Mouse (Mus musculus): ENCODE measurements around the gene Kif16b. TPM values are rescaled to one million over a fixed set of nuclear protein-coding genes. Genes with fewer than 3 reads are reported as not detected.

Gene Kif16b
- total and polyA plus RNA-seq, 3 experiments, result 7.8 to 9.5 (median 8.0) TPM

DNA sequence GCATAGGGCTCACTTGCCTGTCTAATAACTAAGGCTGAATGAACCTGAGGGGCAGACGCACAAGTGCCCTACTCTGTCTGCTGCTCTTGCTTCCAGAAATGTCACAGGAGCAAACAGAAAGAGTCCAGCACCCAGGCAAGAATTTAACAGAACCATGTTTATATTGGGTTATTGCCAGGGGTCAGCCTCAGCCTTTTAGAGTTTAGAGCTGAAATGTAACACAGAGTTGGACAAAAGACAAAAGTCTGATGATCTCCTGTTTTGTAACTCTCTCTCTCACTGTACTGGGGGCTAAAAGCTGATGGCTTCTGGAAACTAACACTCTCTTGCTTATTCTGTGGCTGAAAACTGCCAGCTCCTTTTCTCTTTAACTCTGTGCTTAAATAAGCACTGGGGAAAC lies 63.2 kb downstream of the Kif16b start:
- Histone ChIP-seq H3K9me3 (replicated peaks; ENCODE audit: low read length) (no peaks in the 10 kb centered on the region), H3K79me2 (replicated peaks; ENCODE audit: control insufficient read depth, extremely low read depth, insufficient read depth, poor library complexity, severe bottlenecking) (no peaks in the 10 kb centered on the region), H3K4me3 (replicated peaks in 1 of 3; ENCODE audit: low read depth in 2 of 3, low read length in 2 of 3, poor library complexity in 1 of 3) (no peak overlapping the region), H3K4me2 (ENCODE audit: insufficient read depth, low read depth, poor library complexity, severe bottlenecking) (no peak overlapping the region), H3K9ac (ENCODE audit: insufficient read depth, low read depth) (no peak overlapping the region), H3K27me3 (replicated peaks) (no peaks in the 10 kb centered on the region), H3K27ac (ENCODE audit: insufficient read depth, low read depth) (no peak overlapping the region), H3K36me3 (replicated peaks in 1 of 2; ENCODE audit: control insufficient read depth in 1 of 2, insufficient read depth in 1 of 2, low read length in 1 of 2) (peaks cover 3 to 18% of the 10 kb centered on the region in 2 experiments), H3K4me1 (ENCODE audit: control insufficient read depth in 1 of 2, insufficient read depth in 2 of 2) (no peaks in the 10 kb centered on the region)
- no peak for DNase-seq (ENCODE audit: extremely low read depth)
- dilution Hi-C loops (cut with MboI; ENCODE audit: extremely low pct_ligation_motif_present, extremely low pct_unique_long_range_greater_than_20kb, low sequenced_read_pairs), result no loop called here
- no peak for TF ChIP-seq JUN (IDR thresholded peaks at IDR 0.05; ENCODE audit: insufficient read depth, low read depth, low read length)
- no peak for TF ChIP-seq NELFE (IDR thresholded peaks at IDR 0.05; ENCODE audit: low read depth, low read length)
- in situ Hi-C loops (cut with MboI; ENCODE audit: low pct_ligation_motif_present, low pct_unique_long_range_greater_than_20kb, low sequenced_read_pairs), result no loop called here

DNA sequence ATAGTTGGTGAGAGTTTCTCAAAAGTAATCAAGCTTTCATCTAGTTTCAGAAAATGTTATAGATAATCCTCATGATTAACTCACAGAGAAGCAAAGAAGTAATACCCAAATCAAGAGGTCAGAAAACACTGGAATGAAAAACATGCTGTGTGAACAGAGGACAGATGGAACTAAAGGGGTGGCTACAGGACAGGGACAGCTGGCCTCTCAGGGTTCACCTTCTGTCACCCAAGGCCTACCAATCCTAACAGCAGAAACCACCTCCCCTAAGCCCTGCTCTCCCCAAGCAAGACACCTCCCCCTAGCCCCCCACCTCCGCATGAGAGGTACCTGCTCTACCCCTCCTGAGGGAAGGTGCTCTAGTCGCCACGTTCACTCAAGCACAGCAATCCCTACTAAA lies 66.6 kb downstream of the Kif16b start:
- Histone ChIP-seq H3K4me2 (ENCODE audit: insufficient read depth, low read depth, poor library complexity, severe bottlenecking) (no peak overlapping the region), H3K4me1 (ENCODE audit: control insufficient read depth in 1 of 2, insufficient read depth in 2 of 2) (no peaks in the 10 kb centered on the region), H3K36me3 (replicated peaks in 1 of 2; ENCODE audit: control insufficient read depth in 1 of 2, insufficient read depth in 1 of 2, low read length in 1 of 2) (peaks cover 3 to 16% of the 10 kb centered on the region in 2 experiments), H3K9ac (ENCODE audit: insufficient read depth, low read depth) (no peak overlapping the region), H3K9me3 (replicated peaks; ENCODE audit: low read length) (no peaks in the 10 kb centered on the region), H3K27ac (ENCODE audit: insufficient read depth, low read depth) (no peak overlapping the region), H3K27me3 (replicated peaks) (no peaks in the 10 kb centered on the region), H3K4me3 (replicated peaks in 1 of 3; ENCODE audit: low read depth in 2 of 3, low read length in 2 of 3, poor library complexity in 1 of 3) (no peak overlapping the region), H3K79me2 (replicated peaks; ENCODE audit: control insufficient read depth, extremely low read depth, insufficient read depth, poor library complexity, severe bottlenecking) (no peaks in the 10 kb centered on the region)
- TF ChIP-seq TBP (conservative IDR thresholded peaks at IDR 0.05; ENCODE audit: low read depth, low read length), result no peak
- TF ChIP-seq JUND (conservative IDR thresholded peaks at IDR 0.05; ENCODE audit: low read depth, low read length), result no peak
- TF ChIP-seq CHD2 (IDR thresholded peaks at IDR 0.05; ENCODE audit: low read length), result no peak
- no peak for TF ChIP-seq SMC3 (IDR thresholded peaks at IDR 0.05; ENCODE audit: low read depth, low read length)
- no peak for TF ChIP-seq USF1 (IDR thresholded peaks at IDR 0.05; ENCODE audit: low read depth, low read length)
- no peak for TF ChIP-seq BHLHE40 (IDR thresholded peaks at IDR 0.05; ENCODE audit: low read depth, low read length)
- no peak for TF ChIP-seq MAX (IDR thresholded peaks at IDR 0.05; ENCODE audit: low read length)
- TF ChIP-seq TCF12 (IDR thresholded peaks at IDR 0.05; ENCODE audit: low read depth, low read length), result no peak
- TF ChIP-seq USF2 (conservative IDR thresholded peaks at IDR 0.05; ENCODE audit: low read depth, low read length), result no peak
- DNase-seq (ENCODE audit: extremely low read depth), result no peak
- dilution Hi-C loops (cut with MboI; ENCODE audit: extremely low pct_ligation_motif_present, extremely low pct_unique_long_range_greater_than_20kb, low sequenced_read_pairs) (no loop called here), in situ Hi-C loops (cut with MboI; ENCODE audit: low pct_ligation_motif_present, low pct_unique_long_range_greater_than_20kb, low sequenced_read_pairs) (no loop called here)

DNA sequence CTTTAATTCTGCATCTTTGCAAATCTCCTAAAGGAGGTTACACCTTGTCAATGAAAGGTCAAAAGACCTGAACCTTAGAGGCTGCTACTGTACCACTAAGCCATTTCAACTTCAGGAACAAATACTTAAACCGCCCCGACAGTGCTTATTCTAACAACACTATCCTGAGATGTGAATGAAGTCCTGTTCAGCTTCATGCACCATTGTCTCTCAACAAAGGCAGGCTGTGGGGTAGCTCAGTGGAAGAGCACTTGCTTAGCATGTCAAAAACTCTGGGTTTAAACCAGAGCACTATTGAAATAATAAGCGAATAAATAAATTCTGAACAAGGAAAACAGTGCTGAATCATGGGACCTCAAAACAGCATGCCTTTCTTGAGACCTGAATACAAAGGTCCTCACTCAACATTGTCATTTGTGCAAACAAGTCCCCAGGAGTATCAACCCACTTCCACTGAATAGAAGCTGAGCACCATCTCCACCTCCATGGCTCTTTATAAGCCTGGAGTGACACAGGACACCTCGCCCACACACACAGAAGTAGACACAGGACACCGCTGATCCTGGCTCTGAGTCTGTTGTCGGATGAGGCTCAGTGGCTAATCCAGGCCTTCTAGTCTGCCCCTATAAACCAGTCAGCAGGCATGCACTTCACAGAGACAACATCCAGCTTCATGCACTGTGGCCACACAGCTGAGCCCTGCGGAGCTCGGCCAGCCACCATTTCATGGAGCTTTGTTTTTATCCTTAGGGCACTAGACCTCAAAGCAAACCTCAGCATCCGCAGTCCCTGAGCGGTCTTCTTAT lies 68.5 kb downstream of the Kif16b start:
- dilution Hi-C loops (cut with MboI; ENCODE audit: extremely low pct_ligation_motif_present, extremely low pct_unique_long_range_greater_than_20kb, low sequenced_read_pairs) (no loop called here), in situ Hi-C loops (cut with MboI; ENCODE audit: low pct_ligation_motif_present, low pct_unique_long_range_greater_than_20kb, low sequenced_read_pairs) (no loop called here)
- DNase-seq (ENCODE audit: extremely low read depth), result no peak
- peaks cover 3 to 19% of the 10 kb centered on the region in 2 experiments for H3K36me3 ChIP-seq (replicated peaks in 1 of 2; ENCODE audit: control insufficient read depth in 1 of 2, insufficient read depth in 1 of 2, low read length in 1 of 2)
- H3K9me3 ChIP-seq (replicated peaks; ENCODE audit: low read length), result no peaks in the 10 kb centered on the region
- no peak overlapping the region for H3K27ac ChIP-seq (ENCODE audit: insufficient read depth, low read depth)
- no peaks in the 10 kb centered on the region for H3K27me3 ChIP-seq (replicated peaks)
- H3K4me3 ChIP-seq (replicated peaks in 1 of 3; ENCODE audit: low read depth in 2 of 3, low read length in 2 of 3, poor library complexity in 1 of 3), result no peak overlapping the region
- TF ChIP-seq CHD1 (IDR thresholded peaks at IDR 0.05; ENCODE audit: low read depth, low read length) (no peak), EP300 (IDR thresholded peaks at IDR 0.05; ENCODE audit: low read length) (no peak), POLR2A (IDR thresholded peaks at IDR 0.05; ENCODE audit: low read depth, low read length) (no peak), MEF2A (IDR thresholded peaks at IDR 0.05; ENCODE audit: borderline replicate concordance, low read depth, low read length) (no peak), MYC (IDR thresholded peaks at IDR 0.05; ENCODE audit: low read depth, low read length) (no peak), JUND (conservative IDR thresholded peaks at IDR 0.05; ENCODE audit: low read depth, low read length) (no peak), RCOR1 (conservative IDR thresholded peaks at IDR 0.05; ENCODE audit: low read depth, low read length) (no peak), JUN (IDR thresholded peaks at IDR 0.05; ENCODE audit: insufficient read depth, low read depth, low read length) (no peak), MAFK (IDR thresholded peaks at IDR 0.05; ENCODE audit: insufficient replicate concordance, low read length) (no peak), IRF4 (IDR thresholded peaks at IDR 0.05; ENCODE audit: low read depth, low read length) (no peak), CHD2 (IDR thresholded peaks at IDR 0.05; ENCODE audit: low read length) (no peak)
- H3K4me2 ChIP-seq (ENCODE audit: insufficient read depth, low read depth, poor library complexity, severe bottlenecking), result no peak overlapping the region
- peaks cover 0 to 6% of the 10 kb centered on the region in 2 experiments; a peak in 1 of 4 replicates for H3K4me1 ChIP-seq (ENCODE audit: control insufficient read depth in 1 of 2, insufficient read depth in 2 of 2)
- no peak overlapping the region for H3K9ac ChIP-seq (ENCODE audit: insufficient read depth, low read depth)
- no peaks in the 10 kb centered on the region for H3K79me2 ChIP-seq (replicated peaks; ENCODE audit: control insufficient read depth, extremely low read depth, insufficient read depth, poor library complexity, severe bottlenecking)

Data from CH12.LX (cell line).